Mouse (Mus musculus) hindbrain, embryonic 12.5 days (tissue): ENCODE data around the gene Chn2. TPM values are rescaled to one million over a fixed set of nuclear protein-coding genes. Genes with fewer than 3 reads are reported as not detected.

Experiments
- ATAC-seq: fragments of 200-750 bp; cut with Nextera tagmentation; 2 replicates; pipeline ENCODE4 v1.8.0; 2017; ENCODE audit warnings: moderate TSS enrichment; ENCODE audit not compliant: low FRiP score
- H3K27ac ChIP-seq: fragments of 300-500 bp; sonication (generic); 2 replicates; pipeline ENCODE4 v1.5.1; 2016; ENCODE audit warnings: mild to moderate bottlenecking
- H3K27me3 ChIP-seq: fragments of 300-500 bp; sonication (generic); 2 replicates; pipeline ENCODE4 v1.6.1; 2016; ENCODE audit warnings: mild to moderate bottlenecking
- H3K36me3 ChIP-seq: fragments of 300-500 bp; sonication (generic); 2 replicates; pipeline ENCODE4 v1.6.1; 2016; ENCODE audit warnings: mild to moderate bottlenecking
- H3K4me1 ChIP-seq: fragments of 300-500 bp; sonication (generic); 2 replicates; pipeline ENCODE4 v1.6.1; 2016
- H3K4me2 ChIP-seq: fragments of 300-500 bp; sonication (generic); replicated peaks from 2 replicates; pipeline ENCODE4 v1.6.1; 2016; ENCODE audit warnings: mild to moderate bottlenecking
- H3K4me3 ChIP-seq: fragments of 300-500 bp; sonication (generic); 2 replicates; pipeline ENCODE4 v1.5.1; 2016; ENCODE audit warnings: mild to moderate bottlenecking
- H3K9ac ChIP-seq: fragments of 300-500 bp; sonication (generic); 2 replicates; pipeline ENCODE4 v1.6.1; 2016; ENCODE audit warnings: mild to moderate bottlenecking, moderate library complexity
- H3K9me3 ChIP-seq: fragments of 300-500 bp; sonication (generic); replicated peaks from 2 replicates; pipeline ENCODE4 v1.6.1; 2016; ENCODE audit warnings: mild to moderate bottlenecking
- WGBS: fragments of 180-500 bp; shearing (Covaris S2); methylation state at CpG from one replicate; pipeline ENCODE4 v1.1.7; 2016; 5-methylcytosine and 5-hydroxymethylcytosine counted together
- polyA plus RNA-seq: library from polyadenylated mRNA; unstranded; fragments of >200 nt; fragmentation: Nextera tagmentation; extraction: Ambion mirVana; gene quantifications from 2 replicates; pipeline ENCODE4 v1.2.1, GENCODE M21; 2016

Gene Chn2
- polyA plus RNA-seq, 1 experiment from 2014 or later, result 20.3 TPM

- no peak for ATAC-seq
- no peaks in the 10 kb centered on the region for H3K36me3 ChIP-seq
- H3K4me2 ChIP-seq, result no peak overlapping the region
- no peak overlapping the region for H3K9ac ChIP-seq
- H3K27ac ChIP-seq, result no peak overlapping the region
- 87% methylated on average over 8 of the region's 8 CpGs for WGBS
- no peaks in the 10 kb centered on the region for H3K9me3 ChIP-seq
- no peaks in the 10 kb centered on the region for H3K4me1 ChIP-seq
- no peak overlapping the region for H3K4me3 ChIP-seq
- H3K27me3 ChIP-seq, result no peaks in the 10 kb centered on the region
Observed at GRCm38 (mm10) chr6:54215636-54216035, 176.3 kb downstream of the Chn2 start.

GRCm38 (mm10) chr6:54216512-54216911 lies 177.2 kb downstream of the Chn2 start:
- H3K4me3 ChIP-seq, result no peak overlapping the region
- H3K27me3 ChIP-seq, result no peaks in the 10 kb centered on the region
- H3K4me2 ChIP-seq, result no peak overlapping the region
- WGBS, result 79% methylated on average over 5 of the region's 5 CpGs
- no peaks in the 10 kb centered on the region for H3K4me1 ChIP-seq
- H3K9me3 ChIP-seq, result no peaks in the 10 kb centered on the region
- no peaks in the 10 kb centered on the region for H3K36me3 ChIP-seq
- no peak for ATAC-seq
- no peak overlapping the region for H3K9ac ChIP-seq
- no peak overlapping the region for H3K27ac ChIP-seq

GRCm38 (mm10) chr6:54220124-54220523 lies 180.8 kb downstream of the Chn2 start:
- Histone ChIP-seq H3K27ac (no peak overlapping the region), H3K4me2 (no peak overlapping the region), H3K9ac (no peak overlapping the region), H3K4me3 (no peak overlapping the region), H3K4me1 (peaks cover 10% of the 10 kb centered on the region), H3K9me3 (no peaks in the 10 kb centered on the region), H3K36me3 (no peaks in the 10 kb centered on the region), H3K27me3 (no peaks in the 10 kb centered on the region)
- no peak for ATAC-seq
- 90% methylated on average over 14 of the region's 14 CpGs for WGBS

- H3K9me3 ChIP-seq, result no peaks in the 10 kb centered on the region
- no peak overlapping the region for H3K4me2 ChIP-seq
- H3K9ac ChIP-seq, result no peak overlapping the region
- WGBS, result 85% methylated on average over 4 of the region's 4 CpGs
- H3K4me3 ChIP-seq, result no peak overlapping the region
- H3K4me1 ChIP-seq, result peaks cover 13% of the 10 kb centered on the region
- no peaks in the 10 kb centered on the region for H3K36me3 ChIP-seq
- 0 out of 2 replicates have a peak, but pooled peaks cover 3% of the 10 kb centered on the region for H3K27me3 ChIP-seq
- ATAC-seq, result no peak
- no peak overlapping the region for H3K27ac ChIP-seq
Observed at GRCm38 (mm10) chr6:54223529-54223928, 184.2 kb downstream of the Chn2 start.

- 77% methylated on average over 11 of the region's 11 CpGs for WGBS
- Histone ChIP-seq H3K4me2 (no peak overlapping the region), H3K4me3 (no peak overlapping the region), H3K27ac (no peak overlapping the region), H3K4me1 (peaks cover 16% of the 10 kb centered on the region), H3K27me3 (0 out of 2 replicates have a peak, but pooled peaks cover 3% of the 10 kb centered on the region), H3K9ac (no peak overlapping the region), H3K9me3 (no peaks in the 10 kb centered on the region), H3K36me3 (no peaks in the 10 kb centered on the region)
- ATAC-seq, result no peak
Observed at GRCm38 (mm10) chr6:54224325-54224724, 185.0 kb downstream of the Chn2 start.

GRCm38 (mm10) chr6:54225327-54225726 lies 186.0 kb downstream of the Chn2 start:
- no peak overlapping the region for H3K27ac ChIP-seq
- no peak overlapping the region for H3K4me3 ChIP-seq
- 0 out of 2 replicates have a peak, but pooled peaks cover 3% of the 10 kb centered on the region for H3K27me3 ChIP-seq
- peaks cover 16% of the 10 kb centered on the region for H3K4me1 ChIP-seq
- H3K4me2 ChIP-seq, result no peak overlapping the region
- H3K9ac ChIP-seq, result no peak overlapping the region
- H3K36me3 ChIP-seq, result no peaks in the 10 kb centered on the region
- WGBS, result 48% methylated on average over 4 of the region's 4 CpGs
- ATAC-seq, result no peak
- H3K9me3 ChIP-seq, result no peaks in the 10 kb centered on the region

GRCm38 (mm10) chr6:54227061-54227460 lies 187.7 kb downstream of the Chn2 start:
- H3K4me1 ChIP-seq, result peaks cover 16% of the 10 kb centered on the region
- no peaks in the 10 kb centered on the region for H3K9me3 ChIP-seq
- H3K4me3 ChIP-seq, result no peak overlapping the region
- H3K36me3 ChIP-seq, result no peaks in the 10 kb centered on the region
- no peak overlapping the region for H3K27ac ChIP-seq
- no peak overlapping the region for H3K9ac ChIP-seq
- no peak for ATAC-seq
- H3K27me3 ChIP-seq, result 0 out of 2 replicates have a peak, but pooled peaks cover 3% of the 10 kb centered on the region
- H3K4me2 ChIP-seq, result no peak overlapping the region
- 89% methylated on average over 3 of the region's 3 CpGs for WGBS

- Histone ChIP-seq H3K27me3 (0 out of 2 replicates have a peak, but pooled peaks cover 3% of the 10 kb centered on the region), H3K9me3 (no peaks in the 10 kb centered on the region), H3K4me2 (no peak overlapping the region), H3K27ac (no peak overlapping the region), H3K36me3 (no peaks in the 10 kb centered on the region), H3K4me1 (peaks cover 16% of the 10 kb centered on the region), H3K9ac (no peak overlapping the region), H3K4me3 (no peak overlapping the region)
- 54% methylated on average over 9 of the region's 9 CpGs for WGBS
- ATAC-seq, result peak; percentile 38; the same call in 1 of the 2 replicates
Observed at GRCm38 (mm10) chr6:54228421-54228820, 189.1 kb downstream of the Chn2 start.

GRCm38 (mm10) chr6:54228874-54229273 lies 189.5 kb downstream of the Chn2 start:
- 0 out of 2 replicates have a peak, but pooled peaks have one; percentile 22 for ATAC-seq
- 2% methylated on average over 2 of the region's 2 CpGs for WGBS
- H3K9me3 ChIP-seq, result no peaks in the 10 kb centered on the region
- H3K4me1 ChIP-seq, result peaks cover 16% of the 10 kb centered on the region
- H3K4me3 ChIP-seq, result no peak overlapping the region
- 0 out of 2 replicates have a peak, but pooled peaks cover 3% of the 10 kb centered on the region for H3K27me3 ChIP-seq
- H3K9ac ChIP-seq, result no peak overlapping the region
- no peak overlapping the region for H3K4me2 ChIP-seq
- H3K36me3 ChIP-seq, result no peaks in the 10 kb centered on the region
- no peak overlapping the region for H3K27ac ChIP-seq

GRCm38 (mm10) chr6:54231769-54232558 lies 192.6 kb downstream of the Chn2 start:
- Histone ChIP-seq H3K36me3 (no peaks in the 10 kb centered on the region), H3K9ac (no peak overlapping the region), H3K4me2 (no peak overlapping the region), H3K27ac (no peak overlapping the region), H3K4me3 (no peak overlapping the region), H3K9me3 (no peaks in the 10 kb centered on the region), H3K27me3 (no peaks in the 10 kb centered on the region), H3K4me1 (peaks cover 3% of the 10 kb centered on the region)
- WGBS, result 73% methylated on average over 13 of the region's 13 CpGs
- no peak for ATAC-seq

GRCm38 (mm10) chr6:54236441-54236840 lies 197.1 kb downstream of the Chn2 start:
- H3K4me2 ChIP-seq, result no peak overlapping the region
- no peak overlapping the region for H3K9ac ChIP-seq
- ATAC-seq, result no peak
- no peak overlapping the region for H3K27ac ChIP-seq
- H3K4me1 ChIP-seq, result no peaks in the 10 kb centered on the region
- peaks cover 11% of the 10 kb centered on the region for H3K9me3 ChIP-seq
- H3K4me3 ChIP-seq, result no peak overlapping the region
- H3K36me3 ChIP-seq, result no peaks in the 10 kb centered on the region
- H3K27me3 ChIP-seq, result no peaks in the 10 kb centered on the region
- 91% methylated on average over 9 of the region's 9 CpGs for WGBS

GRCm38 (mm10) chr6:54241761-54242160 lies 202.4 kb downstream of the Chn2 start:
- peaks cover 11% of the 10 kb centered on the region for H3K9me3 ChIP-seq
- ATAC-seq, result no peak
- no peak overlapping the region for H3K27ac ChIP-seq
- no peak overlapping the region for H3K4me3 ChIP-seq
- WGBS, result 86% methylated on average over 5 of the region's 5 CpGs
- H3K36me3 ChIP-seq, result no peaks in the 10 kb centered on the region
- H3K27me3 ChIP-seq, result no peaks in the 10 kb centered on the region
- no peak overlapping the region for H3K9ac ChIP-seq
- H3K4me1 ChIP-seq, result no peaks in the 10 kb centered on the region
- no peak overlapping the region for H3K4me2 ChIP-seq

- Histone ChIP-seq H3K4me3 (no peak overlapping the region), H3K9me3 (peaks cover 11% of the 10 kb centered on the region), H3K4me1 (no peaks in the 10 kb centered on the region), H3K4me2 (no peak overlapping the region), H3K36me3 (no peaks in the 10 kb centered on the region), H3K27me3 (no peaks in the 10 kb centered on the region), H3K9ac (no peak overlapping the region), H3K27ac (no peak overlapping the region)
- 80% methylated on average over 9 of the region's 9 CpGs for WGBS
- ATAC-seq, result no peak
Observed at GRCm38 (mm10) chr6:54242286-54242685, 202.9 kb downstream of the Chn2 start.
